Mouse (Mus musculus) left cerebral cortex, adult 2 months (tissue): ENCODE results near the gene 1190002N15Rik. TPM values are rescaled to one million over a fixed set of nuclear protein-coding genes. Genes with fewer than 3 reads are reported as not detected.

Experiments
- DNase-seq, 2 experiments: peaks; one replicate each; pipeline ENCODE4 v3.0.0; 2021 to 2022; ENCODE audit warnings: low spot score in 2 of 2, mixed read lengths in 1 of 2; ENCODE audit errors: extremely low spot score in 1 of 2
- H3K27ac ChIP-seq: fragments of 200-600 bp; 2 replicates; pipeline ENCODE4 v1.8.1; 2022
- H3K4me3 ChIP-seq: fragments of 200-600 bp; 2 replicates; pipeline ENCODE4 v1.8.1; 2022
- CTCF ChIP-seq: fragments of 200-600 bp; IDR thresholded peaks from 2 replicates; pipeline ENCODE4 v1.8.1; 2022; ENCODE audit warnings: antibody characterized with exemption, mild to moderate bottlenecking, moderate library complexity
- intact Hi-C: fragments of 180-260 bp; cut with DNase I; formaldehyde crosslinking; loops from one replicate; pipeline ENCODE4 v1.15.1; 2025
- total RNA-seq, 2 experiments: library from RNA; stranded (reverse); gene quantifications; 2 replicates each; pipeline ENCODE4 v1.2.3; 2021

The 1190002N15Rik gene
- total RNA-seq, 2 experiments from 2014 or later = 32.8 to 40.1 TPM

GRCm38 (mm10) chr9:94540343-94541095, 2.6 kb upstream of the 1190002N15Rik start:
- H3K4me3 ChIP-seq = peak overlapping the region; percentile 74
- no peak overlapping the region for H3K27ac ChIP-seq
- intact Hi-C loops = no loop called here
- no peak for TF ChIP-seq CTCF
- no peak for DNase-seq

DNA sequence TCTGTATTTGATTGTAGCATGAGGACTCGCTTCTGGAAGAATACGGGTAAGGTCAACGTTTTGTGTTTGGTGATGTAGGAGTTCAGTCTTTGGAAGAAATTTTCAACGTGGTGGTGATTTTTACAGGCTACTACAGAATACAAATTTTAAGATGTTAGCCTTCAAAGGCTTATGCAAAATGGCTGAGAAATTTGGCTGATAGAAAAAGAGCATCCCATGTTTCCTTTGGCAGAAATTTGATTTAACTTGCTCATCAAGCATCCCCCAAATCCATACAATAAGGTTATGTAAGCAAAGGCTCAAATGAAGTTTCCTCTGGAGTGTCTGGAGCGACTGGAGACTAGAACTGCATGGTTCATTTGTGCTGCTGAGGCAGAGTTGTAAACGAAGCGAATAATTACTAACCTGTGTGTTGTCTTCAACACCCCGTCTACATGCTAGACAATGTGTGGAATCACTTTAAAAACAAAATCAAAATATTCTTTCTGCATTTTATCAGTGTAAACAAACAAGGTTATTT, 1.5 kb upstream of the 1190002N15Rik start:
- no peak for TF ChIP-seq CTCF
- intact Hi-C loops = loop anchor here (2.0 to 10.0 kb wide), 10 partner anchors 67 to 1637 kb away; partner anchors contain the start of gene Slc9a9
- H3K4me3 ChIP-seq = peak overlapping the region; percentile 74
- no peak for DNase-seq
- peak overlapping the region; percentile 92; the same call in 1 of the 2 replicates for H3K27ac ChIP-seq

GRCm38 (mm10) chr9:94538823-94539143, 902 bp upstream of the 1190002N15Rik start:
- Histone ChIP-seq H3K27ac (peak overlapping the region; percentile 92), H3K4me3 (peak overlapping the region; percentile 74)
- intact Hi-C loops = loop anchor here (2.0 to 10.0 kb wide), 10 partner anchors 68 to 1636 kb away; partner anchors contain the start of gene Slc9a9
- no peak for TF ChIP-seq CTCF
- no peak for DNase-seq

- intact Hi-C loops = loop anchor here (5.0 to 10.0 kb wide), 9 partner anchors 130 to 1635 kb away; partner anchors contain the start of gene Slc9a9
- peak; percentile 45 for TF ChIP-seq CTCF
- peak overlapping the region; percentile 92 for H3K27ac ChIP-seq
- peak overlapping the region; percentile 74 for H3K4me3 ChIP-seq
- peak; percentile 60 to 65 for DNase-seq
Observed at GRCm38 (mm10) chr9:94537051-94537917, 597 bp downstream of the 1190002N15Rik start.

DNA sequence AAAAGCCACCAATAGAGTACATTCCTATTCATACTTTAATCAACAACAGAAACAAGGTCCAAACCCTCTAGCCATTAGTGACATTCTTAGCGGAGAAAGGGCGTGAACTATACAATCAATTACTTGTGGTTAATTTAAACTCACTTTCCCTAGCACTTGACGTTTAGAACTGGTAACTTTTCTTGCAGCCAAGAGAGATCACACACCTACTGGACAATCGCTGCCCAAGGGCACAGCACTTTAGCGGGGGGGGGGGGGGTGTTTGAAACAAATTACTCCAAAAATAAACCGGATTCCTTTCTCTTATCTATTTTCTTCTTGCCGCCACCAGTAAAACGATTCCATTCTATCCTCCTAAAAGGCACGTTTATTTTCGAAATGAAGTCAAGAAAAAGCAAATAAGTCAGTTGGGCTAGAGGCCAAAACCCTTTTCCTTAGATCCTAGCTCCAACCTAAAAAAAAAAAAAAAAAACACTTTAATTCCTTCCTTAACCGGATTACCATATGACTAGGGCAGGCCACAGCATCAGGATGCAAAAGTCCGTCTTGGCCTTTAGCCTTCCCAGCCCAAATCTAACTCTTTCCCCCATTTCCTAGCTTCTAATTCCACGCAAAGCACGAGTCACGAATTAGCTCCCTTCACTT, 1.5 kb downstream of the 1190002N15Rik start:
- intact Hi-C loops = loop anchor here (5.0 to 10.0 kb wide), 9 partner anchors 131 to 1634 kb away; partner anchors contain the start of gene Slc9a9
- no peak for TF ChIP-seq CTCF
- Histone ChIP-seq H3K4me3 (peak overlapping the region; percentile 74), H3K27ac (peak overlapping the region; percentile 92)
- no peak for DNase-seq

DNA sequence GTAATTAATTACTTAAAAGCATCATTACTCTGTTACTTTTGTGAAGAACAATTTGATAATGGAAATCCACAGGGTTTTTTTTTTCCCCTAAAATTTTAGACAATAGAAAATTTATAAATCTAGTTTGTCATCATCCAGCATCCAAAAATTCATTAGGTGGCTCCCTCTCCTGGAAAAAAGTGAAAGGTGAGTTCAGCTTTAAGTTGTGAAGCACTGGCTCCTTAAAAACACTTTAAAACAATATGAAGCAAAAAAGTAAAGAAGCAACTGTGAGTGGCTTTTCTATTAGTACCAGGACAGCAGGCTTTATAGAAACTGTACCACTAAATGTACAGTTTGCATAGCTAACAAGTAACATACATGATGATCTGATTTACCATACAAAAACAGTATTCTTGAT, 3.1 kb downstream of the 1190002N15Rik start:
- peak overlapping the region; percentile 74; the same call in 1 of the 2 replicates for H3K4me3 ChIP-seq
- peak overlapping the region; percentile 2; the same call in 1 of the 2 replicates for H3K27ac ChIP-seq
- DNase-seq = no peak
- TF ChIP-seq CTCF = peak; percentile 55
- intact Hi-C loops = loop anchor here (5.0 to 10.0 kb wide), 9 partner anchors 133 to 1632 kb away; partner anchors contain the start of gene Slc9a9

DNA sequence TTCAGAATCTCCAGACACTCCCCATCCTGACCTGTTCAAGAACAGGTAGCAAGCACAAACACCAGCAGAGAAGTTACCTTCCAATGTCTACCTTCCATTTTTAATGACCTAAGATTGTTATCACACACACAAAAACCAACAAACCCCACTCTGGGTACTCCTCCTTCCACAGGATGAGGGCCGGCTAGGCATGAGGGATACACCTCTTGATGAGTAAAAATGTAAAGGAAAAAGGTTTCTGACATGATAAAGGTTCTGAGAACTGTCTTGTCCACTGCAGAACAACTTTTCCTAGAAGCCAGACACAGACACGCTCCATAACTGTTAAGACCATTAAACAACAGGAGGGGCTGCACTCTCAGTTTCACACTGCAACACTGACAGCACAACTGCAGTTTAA, 3.7 kb downstream of the 1190002N15Rik start:
- Histone ChIP-seq H3K4me3 (peak overlapping the region; percentile 74; the same call in 1 of the 2 replicates), H3K27ac (peak overlapping the region; percentile 36; the same call in 1 of the 2 replicates)
- DNase-seq = no peak
- TF ChIP-seq CTCF = no peak
- intact Hi-C loops = loop anchor here (10.0 kb wide), 1 partner anchor 759 kb away; no protein-coding TSS in a partner anchor

DNA sequence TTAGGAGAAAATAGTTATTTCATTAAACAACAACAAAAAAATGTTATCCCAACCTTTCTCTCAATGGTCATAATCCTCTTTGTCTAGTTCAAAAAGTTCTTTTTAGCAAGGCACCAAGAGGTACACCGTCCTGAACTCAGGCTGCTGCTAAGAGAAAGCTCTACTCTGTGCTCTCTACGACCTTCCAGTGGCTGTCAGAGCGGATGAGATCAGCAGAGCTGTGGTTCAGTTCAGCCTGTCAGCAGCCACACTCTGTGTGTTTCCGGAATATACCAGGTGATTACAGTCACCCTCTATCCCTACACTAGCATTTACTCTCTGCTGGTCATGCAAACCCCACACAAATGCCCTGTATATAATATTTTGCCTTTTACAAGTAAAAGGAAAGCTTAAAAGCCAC, 4.2 kb downstream of the 1190002N15Rik start:
- H3K27ac ChIP-seq = peak overlapping the region; percentile 36; the same call in 1 of the 2 replicates
- DNase-seq = no peak
- no peak for TF ChIP-seq CTCF
- intact Hi-C loops = loop anchor here (10.0 kb wide), 1 partner anchor 759 kb away; no protein-coding TSS in a partner anchor
- peak overlapping the region; percentile 74; the same call in 1 of the 2 replicates for H3K4me3 ChIP-seq

- H3K27ac ChIP-seq = no peak overlapping the region
- TF ChIP-seq CTCF = no peak
- H3K4me3 ChIP-seq = no peak overlapping the region
- intact Hi-C loops = loop anchor here (10.0 kb wide), 1 partner anchor 755 kb away; no protein-coding TSS in a partner anchor
- no peak for DNase-seq
Observed at GRCm38 (mm10) chr9:94529987-94530386, 7.9 kb downstream of the 1190002N15Rik start.

- intact Hi-C loops = no loop called here
- no peak overlapping the region for H3K27ac ChIP-seq
- H3K4me3 ChIP-seq = no peak overlapping the region
- TF ChIP-seq CTCF = no peak
- no peak for DNase-seq
Observed at GRCm38 (mm10) chr9:94529146-94529746, 8.6 kb downstream of the 1190002N15Rik start.

GRCm38 (mm10) chr9:94526473-94526872, 11.4 kb downstream of the 1190002N15Rik start:
- Histone ChIP-seq H3K27ac (no peak overlapping the region), H3K4me3 (no peak overlapping the region)
- no peak for TF ChIP-seq CTCF
- intact Hi-C loops = no loop called here
- no peak for DNase-seq
